Mouse (Mus musculus) adrenal gland, postnatal 25 days (tissue): ENCODE measurements around the gene Dapk1. TPM values are rescaled to one million over a fixed set of nuclear protein-coding genes. Genes with fewer than 3 reads are reported as not detected.

Experiments used
- DNase-seq: peaks from one replicate; pipeline ENCODE4 v3.0.0; 2021; ENCODE audit warnings: mixed read lengths
- total RNA-seq: library from RNA; stranded (reverse); gene quantifications from 2 replicates; pipeline ENCODE4 v1.2.3, GENCODE M21; 2021

Gene Dapk1
- total RNA-seq, 1 experiment from 2014 or later: 11.5 TPM

DNA sequence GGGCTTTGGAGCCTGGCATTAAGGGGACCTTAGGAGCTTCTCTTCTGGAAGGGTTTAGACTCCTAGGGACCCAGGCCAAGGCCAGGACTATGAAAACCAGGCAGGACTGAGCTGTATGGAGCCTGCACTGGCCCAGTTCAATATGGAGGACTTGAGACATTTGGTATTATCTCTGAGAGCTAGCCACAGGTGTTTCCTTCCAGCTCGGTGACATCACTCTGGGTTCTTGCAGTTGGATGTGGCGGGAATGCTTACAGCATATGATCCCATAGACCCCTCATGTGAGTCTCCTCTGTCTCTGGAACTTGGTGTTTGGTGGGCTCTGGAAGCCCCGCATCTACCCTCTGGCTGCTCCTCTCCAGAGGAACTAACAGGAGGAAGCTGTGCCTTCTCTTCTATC lies 140.9 kb downstream of the Dapk1 start:
- DNase-seq: no peak

- no peak for DNase-seq
These were observed 141.8 kb downstream of the Dapk1 start for GRCm38 (mm10) chr13:60743381-60744077.

DNA sequence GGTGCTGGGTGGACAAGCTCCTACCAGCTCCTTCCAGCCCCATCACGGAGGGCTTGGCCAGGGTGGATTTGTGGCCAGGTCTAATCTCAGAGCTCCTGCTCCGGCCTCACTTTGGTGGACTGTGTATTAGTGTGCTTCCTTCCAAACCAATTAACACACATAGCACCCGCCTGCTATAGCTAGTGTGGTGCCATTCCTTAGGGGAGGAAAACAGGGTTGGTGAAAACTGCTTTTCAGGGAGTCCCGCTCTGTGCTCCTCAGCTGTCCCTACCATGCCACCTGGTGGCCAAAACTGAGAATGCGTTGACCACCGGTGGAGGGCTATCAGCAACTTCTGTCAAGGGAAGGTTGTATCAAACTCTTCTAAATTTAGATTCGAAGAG lies 142.3 kb downstream of the Dapk1 start:
- peak; percentile 86 for DNase-seq

GRCm38 (mm10) chr13:60744736-60745135 lies 143.0 kb downstream of the Dapk1 start:
- no peak for DNase-seq

DNA sequence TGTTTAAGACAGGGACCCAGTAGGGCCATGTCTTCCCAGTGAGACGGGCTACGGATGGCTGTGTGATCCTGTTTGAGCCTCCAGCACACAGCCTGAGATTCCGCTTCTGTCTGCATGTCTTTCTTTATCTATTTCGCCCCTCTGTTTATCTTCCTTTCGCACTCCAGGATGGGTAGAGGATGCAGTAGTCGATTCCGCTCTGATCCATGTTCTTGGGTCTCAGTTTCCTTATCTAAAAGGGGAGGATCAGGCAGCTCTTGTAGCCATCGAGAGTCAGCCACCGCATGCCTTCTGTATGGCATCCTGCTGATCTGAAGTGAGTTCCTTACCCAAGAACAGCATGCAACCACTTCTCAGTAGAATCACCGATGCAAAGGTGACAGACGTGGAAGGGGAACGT lies 143.6 kb downstream of the Dapk1 start:
- no peak for DNase-seq

DNA sequence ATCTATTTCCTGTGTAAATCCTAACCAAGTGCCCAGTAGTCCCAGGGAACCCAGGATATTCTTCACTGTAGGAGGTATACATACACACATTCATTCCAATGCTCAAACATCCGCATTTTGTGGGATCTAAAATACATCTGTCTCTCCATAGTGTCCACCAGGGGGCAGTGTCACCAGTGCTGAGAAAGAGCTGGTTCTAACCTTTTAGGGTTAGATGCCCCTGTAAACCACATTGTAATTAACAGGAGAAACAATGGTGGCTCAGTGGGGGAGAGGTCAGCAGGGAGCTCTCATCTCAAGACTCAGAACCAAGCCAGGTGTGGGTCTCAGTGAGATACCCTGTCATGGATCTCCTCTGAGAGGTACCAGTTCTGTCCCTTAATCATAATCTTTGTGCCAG lies 144.5 kb downstream of the Dapk1 start:
- no peak for DNase-seq

DNA sequence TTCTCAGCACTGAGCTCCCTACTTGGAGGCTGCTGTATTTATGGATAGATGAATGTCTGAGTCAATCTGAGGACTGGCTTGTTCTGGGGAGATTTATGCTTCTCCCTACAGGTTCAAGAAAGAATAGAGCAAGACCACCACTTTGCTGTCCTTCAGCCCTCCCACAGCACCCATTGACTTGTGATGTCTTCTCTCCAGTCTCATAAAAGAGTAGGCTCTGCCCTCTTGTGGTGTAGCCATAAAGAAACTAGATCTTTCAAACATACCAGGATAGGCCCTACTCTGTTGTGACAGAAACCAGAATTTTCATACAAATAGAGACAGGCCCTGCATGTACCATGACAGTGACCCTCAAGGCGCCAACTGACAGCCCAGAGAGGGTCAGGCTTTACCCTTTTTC lies 145.5 kb downstream of the Dapk1 start:
- no peak for DNase-seq

GRCm38 (mm10) chr13:60748556-60748955 lies 146.8 kb downstream of the Dapk1 start:
- DNase-seq: no peak

- no peak for DNase-seq
These were observed 149.2 kb downstream of the Dapk1 start for GRCm38 (mm10) chr13:60750930-60751329.

DNA sequence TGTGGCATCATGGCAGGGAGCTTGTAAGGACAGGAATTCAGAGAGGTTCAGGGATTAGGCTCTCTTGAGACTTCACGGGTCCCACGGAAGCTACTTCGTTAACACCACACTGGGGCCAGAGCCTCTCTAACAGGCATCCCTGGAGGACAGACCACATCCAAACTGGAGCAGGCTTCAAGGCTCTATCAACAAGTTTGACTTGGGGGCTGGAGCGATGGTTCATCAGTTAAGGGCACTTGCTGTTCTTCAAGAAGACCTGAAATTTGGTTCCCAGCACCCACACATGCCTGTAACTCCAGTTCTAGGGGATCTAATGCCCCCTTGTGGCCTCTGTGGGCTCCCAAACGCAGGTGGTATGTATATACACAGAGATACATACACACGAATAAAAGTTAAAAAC lies 151.5 kb downstream of the Dapk1 start:
- no peak for DNase-seq

DNA sequence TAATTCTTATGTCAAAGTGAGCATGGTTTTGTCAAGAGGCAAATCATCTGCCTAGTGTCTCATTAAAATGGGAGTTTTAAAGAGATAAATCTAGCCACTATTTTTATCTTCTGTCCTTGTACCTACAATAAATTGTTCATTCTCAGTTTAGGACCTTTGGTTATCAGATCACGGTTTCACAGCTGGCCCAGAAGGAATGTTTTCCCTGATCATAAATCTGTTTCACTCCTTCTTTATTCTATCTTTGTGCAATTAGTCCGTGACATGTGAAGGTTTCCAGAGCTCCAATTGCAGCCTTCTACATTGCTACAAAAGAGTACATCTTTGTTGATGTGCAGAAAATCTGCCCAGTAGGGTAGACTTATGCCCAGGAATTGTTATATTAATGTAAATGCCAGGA lies 153.5 kb downstream of the Dapk1 start:
- DNase-seq: no peak

- DNase-seq: no peak
These were observed 155.5 kb downstream of the Dapk1 start for GRCm38 (mm10) chr13:60757292-60757691.

GRCm38 (mm10) chr13:60759136-60759535 lies 157.4 kb downstream of the Dapk1 start:
- peak; percentile 58 for DNase-seq

- no peak for DNase-seq
These were observed 158.6 kb downstream of the Dapk1 start for GRCm38 (mm10) chr13:60760392-60760791.

- DNase-seq: no peak
These were observed 159.4 kb downstream of the Dapk1 start for GRCm38 (mm10) chr13:60761161-60761560.

DNA sequence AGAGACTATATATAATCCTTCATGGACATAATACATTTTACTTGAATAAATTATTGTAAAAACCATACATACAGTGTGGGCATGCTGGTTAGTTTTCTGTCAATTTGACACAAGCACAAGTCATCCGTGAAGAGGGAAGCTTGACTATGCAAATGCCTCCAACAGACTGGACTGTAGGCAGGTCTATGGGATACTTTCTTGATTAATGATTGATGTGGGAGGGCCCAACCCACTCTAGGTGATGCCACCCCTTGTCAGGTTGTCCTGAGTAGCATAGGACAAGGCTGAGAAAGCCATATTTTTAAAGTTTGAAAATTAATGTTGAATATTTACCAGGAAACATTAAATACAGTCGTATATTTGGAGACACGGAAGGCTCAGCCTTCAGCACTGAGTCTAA lies 178.8 kb downstream of the Dapk1 start:
- no peak for DNase-seq

GRCm38 (mm10) chr13:60783301-60783700 lies 181.6 kb downstream of the Dapk1 start:
- no peak for DNase-seq

DNA sequence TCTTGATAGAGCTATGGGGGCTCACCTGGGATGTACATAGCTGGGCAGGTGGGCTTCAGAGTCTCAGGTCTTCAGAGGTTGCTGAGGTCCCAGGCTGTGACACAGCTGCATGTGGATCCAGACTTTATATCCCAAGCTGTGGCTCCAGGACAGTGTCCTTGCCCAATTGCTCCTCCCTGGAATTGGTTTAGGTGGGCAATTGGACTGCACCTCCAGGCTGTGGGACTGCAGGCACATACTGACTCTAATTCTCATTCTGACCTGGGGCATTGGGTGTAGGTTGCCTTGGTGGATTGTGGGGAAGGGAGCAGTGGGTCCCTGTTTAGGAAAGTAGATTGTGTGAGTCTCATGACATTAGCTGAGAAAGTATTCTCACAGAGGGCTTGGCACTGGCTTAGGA lies 184.5 kb downstream of the Dapk1 start, which contains the start of gene BC051665:
BC051665 (minus strand) TSS at position 101 of the 400 bp plus-strand sequence.
- no peak for DNase-seq

- no peak for DNase-seq
These were observed 187.7 kb downstream of the Dapk1 start for GRCm38 (mm10) chr13:60789466-60789865.

DNA sequence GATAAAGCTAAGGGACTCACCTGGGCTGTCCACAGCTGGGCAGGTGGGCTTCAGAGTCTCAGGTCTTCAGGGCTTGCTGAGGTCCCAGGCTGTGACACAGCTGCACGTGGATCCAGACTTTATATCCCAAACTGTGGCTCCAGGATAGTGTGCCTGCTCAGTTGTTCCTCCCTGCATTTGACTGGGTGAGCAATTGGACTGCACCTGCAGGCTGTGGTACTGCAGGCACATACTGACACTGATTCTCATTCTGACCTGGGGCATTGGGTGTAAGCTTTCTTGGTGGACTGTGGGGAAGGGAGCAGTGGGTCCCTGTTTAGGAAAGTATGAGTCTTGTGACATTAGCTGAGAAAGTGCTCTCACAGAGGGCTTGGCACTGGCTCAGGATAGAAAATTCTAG lies 201.0 kb downstream of the Dapk1 start, which contains the start of gene Ctsll3:
Ctsll3 (minus strand) TSS at position 101 of the 400 bp plus-strand sequence.
- DNase-seq: no peak

DNA sequence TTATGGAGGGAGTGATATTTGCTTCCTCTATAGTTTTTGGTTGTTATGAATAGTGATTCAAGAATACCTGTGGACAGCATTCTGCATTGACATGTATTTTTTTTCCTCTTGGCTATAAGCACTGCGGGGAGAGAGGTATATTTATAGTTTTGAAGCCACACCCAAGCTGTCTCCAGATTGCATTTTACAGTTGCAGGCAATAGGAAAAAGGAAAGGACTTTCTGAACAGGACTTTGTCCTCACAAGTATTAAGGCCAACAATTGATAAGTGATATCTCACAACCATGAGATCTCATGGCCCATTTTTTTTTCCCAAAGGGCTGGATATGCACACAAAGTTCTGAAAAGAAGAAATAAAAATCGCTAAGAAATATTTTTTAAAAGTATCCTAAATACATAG lies 207.9 kb downstream of the Dapk1 start:
- no peak for DNase-seq

DNA sequence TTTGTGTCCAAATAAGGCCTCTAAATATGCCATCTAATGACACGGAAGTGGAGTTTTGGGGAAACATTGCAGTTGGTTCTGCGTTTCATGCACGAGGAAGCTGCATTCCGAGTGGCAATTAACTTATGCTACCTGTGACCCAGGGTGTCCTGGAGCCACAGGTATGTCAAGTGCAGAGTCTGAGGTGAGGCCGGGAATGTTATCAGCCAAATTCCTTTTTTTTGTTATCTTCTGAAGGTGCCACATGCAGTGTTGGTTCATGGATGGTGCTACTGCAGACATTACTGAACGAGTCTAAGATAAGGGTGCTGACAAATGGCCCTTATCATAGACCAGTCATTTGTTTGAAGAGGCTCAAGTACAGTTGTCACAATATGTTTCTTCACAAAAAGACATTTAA lies 211.0 kb downstream of the Dapk1 start:
- DNase-seq: no peak
